In genomic region chr12:59010482-59010881, GRCm38 (mm10) we compare ENCODE assay signal across 8 mouse cellular contexts. TPM values are rescaled to one million over a fixed set of nuclear protein-coding genes. Genes with fewer than 3 reads are reported as not detected.
DNase-seq lines count a peak whose midpoint lies in the region; ATAC-seq and TF ChIP-seq lines count a peak whose summit lies in the region.

No protein-coding gene starts in this region.

- H3K4me3 ChIP-seq in heart, embryonic 10.5 days = peak overlapping the region; percentile 75; the same call in 1 of the 2 replicates
- peak overlapping the region in 1 of 3 experiments; percentile 95 for H3K4me3 ChIP-seq in CH12.LX (replicated peaks in 1 of 3; ENCODE audit: low read depth in 2 of 3, low read length in 2 of 3, poor library complexity in 1 of 3)
- H3K4me3 ChIP-seq in forebrain, embryonic 12.5 days (replicated peaks) = peak overlapping the region; percentile 77
- H3K4me3 ChIP-seq in liver, embryonic 11.5 days (ENCODE audit: low read depth, low read length) = peak overlapping the region; percentile 63; the same call in 1 of the 2 replicates
- H3K4me3 ChIP-seq in neural tube, embryonic 15.5 days (replicated peaks) = peak overlapping the region; percentile 83

- 76% methylated on average over 2 of the region's 2 CpGs for WGBS in heart, embryonic 10.5 days
- 76% methylated on average over 2 of the region's 2 CpGs for WGBS in forebrain, embryonic 12.5 days
- WGBS in liver, embryonic 11.5 days = 70% methylated on average over 2 of the region's 2 CpGs
- WGBS in neural tube, embryonic 15.5 days = 75% methylated on average over 2 of the region's 2 CpGs

- TF ChIP-seq CTCF in CH12.LX (conservative IDR thresholded peaks at IDR 0.05 in 1 of 2, IDR thresholded peaks at IDR 0.05 in 1 of 2; ENCODE audit: low read depth in 2 of 2, low read length in 2 of 2) = peak in 1 of 2 experiments; percentile 35; a peak in 2 of 4 replicates

- H3K79me2 ChIP-seq in CH12.LX (replicated peaks; ENCODE audit: control insufficient read depth, extremely low read depth, insufficient read depth, poor library complexity, severe bottlenecking) = peaks cover 19% of the 10 kb centered on the region; the same call in 1 of the 2 replicates

- no peak for TF ChIP-seq RAD21 in CH12.LX (IDR thresholded peaks at IDR 0.05; ENCODE audit: low read depth, low read length)

- H3K27me3 ChIP-seq in heart, embryonic 10.5 days (ENCODE audit: insufficient read depth, poor library complexity, severe bottlenecking) = no peaks in the 10 kb centered on the region
- H3K27me3 ChIP-seq in CH12.LX (replicated peaks) = no peaks in the 10 kb centered on the region
- no peaks in the 10 kb centered on the region for H3K27me3 ChIP-seq in forebrain, embryonic 12.5 days
- H3K27me3 ChIP-seq in liver, embryonic 11.5 days (replicated peaks; ENCODE audit: control insufficient read depth, insufficient read depth, low read length) = no peaks in the 10 kb centered on the region
- no peaks in the 10 kb centered on the region for H3K27me3 ChIP-seq in neural tube, embryonic 15.5 days (replicated peaks)

- peaks cover 24% of the 10 kb centered on the region for H3K36me3 ChIP-seq in heart, embryonic 10.5 days
- H3K36me3 ChIP-seq in CH12.LX (replicated peaks in 1 of 2; ENCODE audit: control insufficient read depth in 1 of 2, insufficient read depth in 1 of 2, low read length in 1 of 2) = peaks cover 5 to 25% of the 10 kb centered on the region in 2 experiments
- peaks cover 15% of the 10 kb centered on the region for H3K36me3 ChIP-seq in forebrain, embryonic 12.5 days (replicated peaks)
- peaks cover 10% of the 10 kb centered on the region; the same call in 1 of the 2 replicates for H3K36me3 ChIP-seq in liver, embryonic 11.5 days (ENCODE audit: control insufficient read depth, insufficient read depth, low read length)
- peaks cover 18% of the 10 kb centered on the region for H3K36me3 ChIP-seq in neural tube, embryonic 15.5 days

- TF ChIP-seq POLR2A in CH12.LX (IDR thresholded peaks at IDR 0.05; ENCODE audit: low read depth, low read length) = no peak

- intact Hi-C loops in heart, postnatal 14 days (cut with DNase I) = loop anchor here (2.0 to 5.0 kb wide), 2 partner anchors 120 to 207 kb away; partner anchors contain the start of gene Fbxo33

- ATAC-seq in forebrain, embryonic 12.5 days (ENCODE audit: low FRiP score) = no peak
- no peak for ATAC-seq in liver, embryonic 11.5 days (replicated peaks; ENCODE audit: low FRiP score)
- ATAC-seq in neural tube, embryonic 15.5 days (ENCODE audit: low FRiP score) = no peak

- dilution Hi-C loops in CH12.LX (cut with MboI; ENCODE audit: extremely low pct_ligation_motif_present, extremely low pct_unique_long_range_greater_than_20kb, low sequenced_read_pairs) = no loop called here

- peaks cover 6% of the 10 kb centered on the region; the same call in 1 of the 2 replicates for H3K4me1 ChIP-seq in heart, embryonic 10.5 days
- peaks cover 3 to 20% of the 10 kb centered on the region in 2 experiments; a peak in 3 of 4 replicates for H3K4me1 ChIP-seq in CH12.LX (ENCODE audit: control insufficient read depth in 1 of 2, insufficient read depth in 2 of 2)
- peaks cover 15% of the 10 kb centered on the region for H3K4me1 ChIP-seq in forebrain, embryonic 12.5 days
- H3K4me1 ChIP-seq in liver, embryonic 11.5 days (replicated peaks; ENCODE audit: control insufficient read depth, insufficient read depth, low read length) = peaks cover 8% of the 10 kb centered on the region
- H3K4me1 ChIP-seq in neural tube, embryonic 15.5 days = peaks cover 36% of the 10 kb centered on the region

- no peak overlapping the region for H3K9ac ChIP-seq in CH12.LX (ENCODE audit: insufficient read depth, low read depth)
- H3K9ac ChIP-seq in forebrain, embryonic 12.5 days = no peak overlapping the region
- no peak overlapping the region for H3K9ac ChIP-seq in liver, embryonic 11.5 days (ENCODE audit: low read depth, low read length)
- no peak overlapping the region for H3K9ac ChIP-seq in neural tube, embryonic 15.5 days (replicated peaks)

- no peak for DNase-seq in heart, embryonic 10.5 days (ENCODE audit: low spot score)
- DNase-seq in heart, postnatal 14 days = no peak
- peak; percentile 41 for DNase-seq in CH12.LX (ENCODE audit: extremely low read depth)
- no peak for DNase-seq in liver, embryonic 11.5 days (ENCODE audit: low spot score)
- no peak for DNase-seq in gastrocnemius, postnatal 25 days
- DNase-seq in left cerebral cortex, adult 11 months (ENCODE audit: low spot score) = no peak

- in situ Hi-C loops in CH12.LX (cut with MboI; ENCODE audit: low pct_ligation_motif_present, low pct_unique_long_range_greater_than_20kb, low sequenced_read_pairs) = no loop called here

- no peaks in the 10 kb centered on the region for H3K9me3 ChIP-seq in heart, embryonic 10.5 days
- no peaks in the 10 kb centered on the region for H3K9me3 ChIP-seq in CH12.LX (replicated peaks; ENCODE audit: low read length)
- H3K9me3 ChIP-seq in forebrain, embryonic 12.5 days = no peaks in the 10 kb centered on the region
- H3K9me3 ChIP-seq in liver, embryonic 11.5 days (ENCODE audit: control insufficient read depth, low read length) = no peaks in the 10 kb centered on the region
- H3K9me3 ChIP-seq in neural tube, embryonic 15.5 days (replicated peaks) = no peaks in the 10 kb centered on the region

- peak overlapping the region; percentile 60; the same call in 1 of the 2 replicates for H3K4me2 ChIP-seq in CH12.LX (ENCODE audit: insufficient read depth, low read depth, poor library complexity, severe bottlenecking)
- H3K4me2 ChIP-seq in forebrain, embryonic 12.5 days = peak overlapping the region; percentile 79
- H3K4me2 ChIP-seq in liver, embryonic 11.5 days = peak overlapping the region; percentile 70
- H3K4me2 ChIP-seq in neural tube, embryonic 15.5 days = peak overlapping the region; percentile 78

- TF ChIP-seq EP300 in CH12.LX (IDR thresholded peaks at IDR 0.05; ENCODE audit: low read length) = no peak

- no peak overlapping the region for H3K27ac ChIP-seq in heart, embryonic 10.5 days
- H3K27ac ChIP-seq in CH12.LX (ENCODE audit: insufficient read depth, low read depth) = no peak overlapping the region
- H3K27ac ChIP-seq in forebrain, embryonic 12.5 days = no peak overlapping the region
- no peak overlapping the region; the same call in 1 of the 2 replicates for H3K27ac ChIP-seq in liver, embryonic 11.5 days (ENCODE audit: low read depth, low read length)
- H3K27ac ChIP-seq in neural tube, embryonic 15.5 days (replicated peaks) = no peak overlapping the region

TF ChIP-seq in CH12.LX, 34 proteins besides CTCF, POLR2A, EP300 and RAD21 (continues in another document):
- TF ChIP-seq IRF4 (IDR thresholded peaks at IDR 0.05; ENCODE audit: low read depth, low read length) = no peak
- TF ChIP-seq CHD1 (IDR thresholded peaks at IDR 0.05; ENCODE audit: low read depth, low read length) = no peak
- no peak for TF ChIP-seq PAX5 (IDR thresholded peaks at IDR 0.05; ENCODE audit: low read length)
- TF ChIP-seq TBP (conservative IDR thresholded peaks at IDR 0.05; ENCODE audit: low read depth, low read length) = no peak
- TF ChIP-seq NELFE (IDR thresholded peaks at IDR 0.05; ENCODE audit: low read depth, low read length) = no peak
- TF ChIP-seq MYC (IDR thresholded peaks at IDR 0.05; ENCODE audit: low read depth, low read length) = no peak

RNA-seq across cellular contexts. Expression of gene Sec23a, which starts 1.3 kb away (rescaled TPM):
- polyA plus RNA-seq in heart, embryonic 10.5 days (2016; fragmentation: Nextera tagmentation; extraction: Ambion mirVana) = 77.3 and 84.6 TPM in 2 replicates
- 10 to 100 TPM; 38.3 to 40.9 TPM for total RNA-seq in heart, postnatal 14 days (2021)
- total RNA-seq in CH12.LX (2012; rRNA removed) (17.6 and 18.0 TPM in 2 replicates), CH12.LX (2014; rRNA removed) (24.7 and 26.9 TPM in 2 replicates)
- polyA plus RNA-seq in CH12.LX (2012; ENCODE audit: insufficient read length, low read depth) = 10.4 and 12.3 TPM in 2 replicates
- 90.2 and 96.0 TPM in 2 replicates for polyA plus RNA-seq in forebrain, embryonic 12.5 days (2016; fragmentation: Nextera tagmentation; extraction: Ambion mirVana)
- 42.5 and 51.6 TPM in 2 replicates for polyA plus RNA-seq in liver, embryonic 11.5 days (2014; fragmentation: Nextera tagmentation; extraction: Ambion mirVana)
- 95.2 and 96.0 TPM in 2 replicates for polyA plus RNA-seq in neural tube, embryonic 15.5 days (2015; fragmentation: Nextera tagmentation; extraction: Ambion mirVana)
- 10 to 100 TPM; 44.4 to 46.0 TPM for total RNA-seq in gastrocnemius, postnatal 25 days (2021)

RNA-seq across cellular contexts. Expression of gene Gemin2, which starts 2.7 kb away (rescaled TPM):
- polyA plus RNA-seq in heart, embryonic 10.5 days (2016; fragmentation: Nextera tagmentation; extraction: Ambion mirVana) = 30.1 and 35.6 TPM in 2 replicates
- total RNA-seq in heart, postnatal 14 days (2021) = 1 to 10 TPM; 5.5 to 5.9 TPM
- total RNA-seq in CH12.LX (2012; rRNA removed) (19.4 and 19.6 TPM in 2 replicates), CH12.LX (2014; rRNA removed) (36.7 and 40.8 TPM in 2 replicates)
- polyA plus RNA-seq in CH12.LX (2012; ENCODE audit: insufficient read length, low read depth) = 22.3 and 23.8 TPM in 2 replicates
- polyA plus RNA-seq in forebrain, embryonic 12.5 days (2016; fragmentation: Nextera tagmentation; extraction: Ambion mirVana) = 26.3 and 26.5 TPM in 2 replicates
- 33.9 and 36.5 TPM in 2 replicates for polyA plus RNA-seq in liver, embryonic 11.5 days (2014; fragmentation: Nextera tagmentation; extraction: Ambion mirVana)
- polyA plus RNA-seq in neural tube, embryonic 15.5 days (2015; fragmentation: Nextera tagmentation; extraction: Ambion mirVana) = 16.4 and 19.8 TPM in 2 replicates
- total RNA-seq in gastrocnemius, postnatal 25 days (2021) = 1 to 10 TPM; 3.8 to 4.4 TPM

RNA-seq across cellular contexts. Expression of gene Trappc6b, which starts 50.8 kb away (rescaled TPM):
- polyA plus RNA-seq in heart, embryonic 10.5 days (2016; fragmentation: Nextera tagmentation; extraction: Ambion mirVana) = 75.5 and 82.4 TPM in 2 replicates
- total RNA-seq in heart, postnatal 14 days (2021) = 10 to 100 TPM; 46.7 to 50.0 TPM
- total RNA-seq in CH12.LX (2012; rRNA removed) (40.9 and 46.6 TPM in 2 replicates), CH12.LX (2014; rRNA removed) (42.6 and 47.0 TPM in 2 replicates)
- polyA plus RNA-seq in CH12.LX (2012; ENCODE audit: insufficient read length, low read depth) = 67.8 and 72.7 TPM in 2 replicates
- polyA plus RNA-seq in forebrain, embryonic 12.5 days (2016; fragmentation: Nextera tagmentation; extraction: Ambion mirVana) = 100.0 and 106 TPM in 2 replicates
- polyA plus RNA-seq in liver, embryonic 11.5 days (2014; fragmentation: Nextera tagmentation; extraction: Ambion mirVana) = 58.9 and 60.8 TPM in 2 replicates
- polyA plus RNA-seq in neural tube, embryonic 15.5 days (2015; fragmentation: Nextera tagmentation; extraction: Ambion mirVana) = 164 and 168 TPM in 2 replicates
- total RNA-seq in gastrocnemius, postnatal 25 days (2021) = 10 to 100 TPM; 35.4 to 45.8 TPM

RNA-seq across cellular contexts. Expression of gene Pnn, which starts 56.2 kb away (rescaled TPM):
- polyA plus RNA-seq in heart, embryonic 10.5 days (2016; fragmentation: Nextera tagmentation; extraction: Ambion mirVana) = 76.5 and 89.5 TPM in 2 replicates
- total RNA-seq in heart, postnatal 14 days (2021) = 10 to 100 TPM; 25.9 to 26.5 TPM
- total RNA-seq in CH12.LX (2012; rRNA removed) = 33.6 and 46.0 TPM in 2 replicates
- total RNA-seq in CH12.LX (2014; rRNA removed) = 31.9 and 32.5 TPM in 2 replicates
- polyA plus RNA-seq in CH12.LX (2012; ENCODE audit: insufficient read length, low read depth) = 132 and 171 TPM in 2 replicates
- 130 and 134 TPM in 2 replicates for polyA plus RNA-seq in forebrain, embryonic 12.5 days (2016; fragmentation: Nextera tagmentation; extraction: Ambion mirVana)
- polyA plus RNA-seq in liver, embryonic 11.5 days (2014; fragmentation: Nextera tagmentation; extraction: Ambion mirVana) = 90.7 and 92.2 TPM in 2 replicates
- polyA plus RNA-seq in neural tube, embryonic 15.5 days (2015; fragmentation: Nextera tagmentation; extraction: Ambion mirVana) = 84.3 and 93.0 TPM in 2 replicates
- total RNA-seq in gastrocnemius, postnatal 25 days (2021) = 10 to 100 TPM; 15.0 to 15.8 TPM
